Mouse (Mus musculus): ENCODE measurements around the gene Cdc14a.

DNA sequence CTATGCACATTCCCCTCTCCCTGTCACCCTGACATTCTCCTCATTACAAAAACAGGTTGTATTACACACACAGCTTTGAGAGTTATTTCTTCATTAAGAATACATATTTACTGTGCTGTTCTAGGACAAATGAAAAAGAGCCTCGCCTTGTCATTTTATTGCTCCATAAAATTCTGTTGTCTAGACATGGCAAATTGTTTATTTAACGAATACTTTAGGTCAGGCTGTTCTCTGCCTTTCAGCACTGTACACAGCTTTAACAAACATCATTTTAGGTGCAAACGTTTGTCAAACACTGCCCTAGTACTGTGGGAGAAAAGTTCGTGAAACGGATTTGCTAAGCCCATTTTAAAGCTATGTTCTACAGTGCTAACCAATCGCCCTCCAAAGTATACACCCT is 122.1 kb downstream of the Cdc14a start:
- TF ChIP-seq CTCF (conservative IDR thresholded peaks at IDR 0.05; ENCODE audit: low read length) (no peak), NANOG (IDR thresholded peaks at IDR 0.05; ENCODE audit: borderline replicate concordance, low read length) (no peak), POU5F1 (IDR thresholded peaks at IDR 0.05; ENCODE audit: borderline replicate concordance, low read length) (no peak)

Measured in E14TG2a.4 (cell line).